Mouse (Mus musculus) forebrain, embryonic 10.5 days (tissue): Measurements from ENCODE around the gene Tacstd2. TPM values are rescaled to one million over a fixed set of nuclear protein-coding genes. Genes with fewer than 3 reads are reported as not detected.
"Not testable (repeated sequence)": the region's sequence is repeated elsewhere in the genome, so short reads cannot be mapped to it uniquely, and the experiment has no call there.

ENCODE experiments used
- DNase-seq: peaks from one replicate; pipeline ENCODE4 v3.0.0-alpha.2; 2017; ENCODE audit warnings: low spot score; ENCODE audit errors: extremely low spot score
- H3K27ac ChIP-seq: fragments of 300-500 bp; sonication (generic); 2 replicates; pipeline ENCODE4 v1.5.1; 2016; ENCODE audit warnings: mild to moderate bottlenecking
- H3K27me3 ChIP-seq: fragments of 300-500 bp; sonication (generic); 2 replicates; pipeline ENCODE4 v1.6.1; 2016; ENCODE audit warnings: mild to moderate bottlenecking; ENCODE audit not compliant: poor library complexity, severe bottlenecking
- H3K36me3 ChIP-seq: fragments of 300-500 bp; sonication (generic); replicated peaks from 2 replicates; pipeline ENCODE4 v1.6.1; 2016; ENCODE audit warnings: mild to moderate bottlenecking, moderate library complexity
- H3K4me1 ChIP-seq: fragments of 300-500 bp; sonication (generic); 2 replicates; pipeline ENCODE4 v1.6.1; 2016
- H3K4me3 ChIP-seq: fragments of 300-500 bp; sonication (generic); 2 replicates; pipeline ENCODE4 v1.5.1; 2016; ENCODE audit warnings: mild to moderate bottlenecking, moderate library complexity
- H3K9me3 ChIP-seq: fragments of 300-500 bp; sonication (generic); 2 replicates; pipeline ENCODE4 v1.6.1; 2016; ENCODE audit warnings: mild to moderate bottlenecking, moderate library complexity
- WGBS: fragments of 180-500 bp; shearing (Covaris S2); methylation state at CpG from one replicate; pipeline ENCODE4 v1.1.7; 2016; 5-methylcytosine and 5-hydroxymethylcytosine counted together
- polyA plus RNA-seq: library from polyadenylated mRNA; unstranded; fragments of >200 nt; fragmentation: Nextera tagmentation; extraction: Ambion mirVana; gene quantifications from 2 replicates; pipeline ENCODE4 v1.2.1, GENCODE M21; 2016

The Tacstd2 gene
- 2.8 and 4.3 TPM in 2 replicates for polyA plus RNA-seq

- H3K36me3 ChIP-seq, result no peaks in the 10 kb centered on the region
- H3K4me1 ChIP-seq, result peaks cover 28% of the 10 kb centered on the region
- no peak for DNase-seq
- H3K9me3 ChIP-seq, result no peaks in the 10 kb centered on the region
- peaks cover 69% of the 10 kb centered on the region for H3K27me3 ChIP-seq
- 4% methylated on average over 8 of the region's 8 CpGs for WGBS
- peak within 1 kb of the TSS; percentile 54 for H3K4me3 ChIP-seq
- H3K27ac ChIP-seq, result no peak within 1 kb of the TSS
Observed at GRCm38 (mm10) chr6:67535777-67536054, at the start of gene Tacstd2. Gene Tacstd2, minus strand, starts transcription at chr6:67535796.

GRCm38 (mm10) chr6:67566270-67566669, 30.7 kb upstream of the Tacstd2 start:
- Histone ChIP-seq H3K36me3 (no peaks in the 10 kb centered on the region), H3K9me3 (no peaks in the 10 kb centered on the region), H3K4me3 (no peak overlapping the region), H3K4me1 (no peaks in the 10 kb centered on the region), H3K27me3 (no peaks in the 10 kb centered on the region), H3K27ac (no peak overlapping the region)
- WGBS, result 93% methylated on average over 3 of the region's 3 CpGs
- no peak for DNase-seq

GRCm38 (mm10) chr6:67555376-67555775, 19.8 kb upstream of the Tacstd2 start:
- no peaks in the 10 kb centered on the region for H3K27me3 ChIP-seq
- no peak overlapping the region for H3K27ac ChIP-seq
- H3K4me3 ChIP-seq, result no peak overlapping the region
- DNase-seq, result no peak
- no peaks in the 10 kb centered on the region for H3K9me3 ChIP-seq
- no peaks in the 10 kb centered on the region for H3K4me1 ChIP-seq
- no peaks in the 10 kb centered on the region for H3K36me3 ChIP-seq

GRCm38 (mm10) chr6:67549550-67549949, 14.0 kb upstream of the Tacstd2 start:
- no peaks in the 10 kb centered on the region for H3K27me3 ChIP-seq
- no peaks in the 10 kb centered on the region for H3K4me1 ChIP-seq
- no peak for DNase-seq
- WGBS, result 18% methylated on average over 1 of the region's 1 CpGs
- H3K9me3 ChIP-seq, result no peaks in the 10 kb centered on the region
- H3K4me3 ChIP-seq, result no peak overlapping the region
- H3K27ac ChIP-seq, result no peak overlapping the region
- H3K36me3 ChIP-seq, result no peaks in the 10 kb centered on the region

GRCm38 (mm10) chr6:67535005-67535776, 405 bp downstream of the Tacstd2 start:
- peak; percentile 54 for DNase-seq
- Histone ChIP-seq H3K4me1 (peaks cover 28% of the 10 kb centered on the region), H3K27me3 (peaks cover 71% of the 10 kb centered on the region), H3K4me3 (peak overlapping the region; percentile 54), H3K9me3 (no peaks in the 10 kb centered on the region), H3K36me3 (no peaks in the 10 kb centered on the region), H3K27ac (no peak overlapping the region)
- 2% methylated on average over 62 of the region's 62 CpGs for WGBS

- Histone ChIP-seq H3K4me1 (peaks cover 28% of the 10 kb centered on the region), H3K9me3 (no peaks in the 10 kb centered on the region), H3K36me3 (no peaks in the 10 kb centered on the region), H3K27ac (no peak overlapping the region), H3K27me3 (peaks cover 71% of the 10 kb centered on the region), H3K4me3 (peak overlapping the region; percentile 54)
- 9% methylated on average over 31 of the region's 31 CpGs for WGBS
- peak; percentile 26 for DNase-seq
Observed at GRCm38 (mm10) chr6:67534191-67535004, 1.2 kb downstream of the Tacstd2 start.

GRCm38 (mm10) chr6:67532665-67533440, 2.7 kb downstream of the Tacstd2 start:
- Histone ChIP-seq H3K27ac (no peak overlapping the region), H3K9me3 (no peaks in the 10 kb centered on the region), H3K36me3 (no peaks in the 10 kb centered on the region), H3K27me3 (peaks cover 70% of the 10 kb centered on the region), H3K4me3 (peak overlapping the region; percentile 45), H3K4me1 (peaks cover 28% of the 10 kb centered on the region)
- peak; percentile 41 for DNase-seq
- WGBS, result 10% methylated on average over 29 of the region's 29 CpGs

- H3K9me3 ChIP-seq, result no peaks in the 10 kb centered on the region
- peaks cover 28% of the 10 kb centered on the region for H3K4me1 ChIP-seq
- DNase-seq, result no peak
- no peak overlapping the region for H3K27ac ChIP-seq
- H3K36me3 ChIP-seq, result no peaks in the 10 kb centered on the region
- H3K4me3 ChIP-seq, result no peak overlapping the region
- H3K27me3 ChIP-seq, result peaks cover 62% of the 10 kb centered on the region
- 66% methylated on average over 7 of the region's 7 CpGs for WGBS
Observed at GRCm38 (mm10) chr6:67531822-67532162, 3.8 kb downstream of the Tacstd2 start.

GRCm38 (mm10) chr6:67530992-67531821, 4.4 kb downstream of the Tacstd2 start:
- 66% methylated on average over 9 of the region's 9 CpGs for WGBS
- peaks cover 56% of the 10 kb centered on the region for H3K27me3 ChIP-seq

GRCm38 (mm10) chr6:67526356-67526755, 9.2 kb downstream of the Tacstd2 start:
- Histone ChIP-seq H3K4me3 (no peak overlapping the region), H3K27me3 (peaks cover 8% of the 10 kb centered on the region)
- WGBS, result 93% methylated on average over 5 of the region's 5 CpGs

More at GRCm38 (mm10) chr6:67530992-67531821, 4.4 kb downstream of the Tacstd2 start:
- H3K9me3 ChIP-seq, result no peaks in the 10 kb centered on the region
- H3K36me3 ChIP-seq, result no peaks in the 10 kb centered on the region
- peaks cover 28% of the 10 kb centered on the region for H3K4me1 ChIP-seq
- H3K27ac ChIP-seq, result no peak overlapping the region
- H3K4me3 ChIP-seq, result no peak overlapping the region
- no peak for DNase-seq

GRCm38 (mm10) chr6:67510752-67511151, 24.8 kb downstream of the Tacstd2 start:
- Histone ChIP-seq H3K4me3 (no peak overlapping the region), H3K9me3 (no peaks in the 10 kb centered on the region), H3K36me3 (no peaks in the 10 kb centered on the region), H3K27me3 (no peaks in the 10 kb centered on the region), H3K4me1 (no peaks in the 10 kb centered on the region), H3K27ac (no peak overlapping the region)
- no peak for DNase-seq

More at GRCm38 (mm10) chr6:67526356-67526755, 9.2 kb downstream of the Tacstd2 start:
- DNase-seq, result no peak
- Histone ChIP-seq H3K4me1 (no peaks in the 10 kb centered on the region), H3K9me3 (no peaks in the 10 kb centered on the region), H3K36me3 (no peaks in the 10 kb centered on the region), H3K27ac (no peak overlapping the region)

GRCm38 (mm10) chr6:67501938-67502337, 33.7 kb downstream of the Tacstd2 start:
- not testable (repeated sequence) for H3K27ac ChIP-seq, H3K4me1 ChIP-seq, H3K4me3 ChIP-seq, H3K36me3 ChIP-seq, H3K27me3 ChIP-seq, H3K9me3 ChIP-seq, DNase-seq
- whole genome bisulfite sequencing, result 95% methylated on average over 2 of the region's 6 CpGs
